Mouse (Mus musculus) cortical plate, adult 2 months (tissue): ENCODE measurements around the gene Olfr420.

Experiments
- CTCF ChIP-seq: fragments of 200-500 bp; IDR thresholded peaks from 2 replicates; pipeline ENCODE4 v1.5.1; 2011; ENCODE audit warnings: mild to moderate bottlenecking, control low read depth, low read length; ENCODE audit not compliant: insufficient read depth; ENCODE audit errors: extremely low read depth
- POLR2A ChIP-seq: fragments of 200-500 bp; IDR thresholded peaks from 2 replicates; pipeline ENCODE4 v1.6.1; 2011; ENCODE audit warnings: mild to moderate bottlenecking, low read length, control low read depth; ENCODE audit not compliant: insufficient read depth; ENCODE audit errors: extremely low read depth

DNA sequence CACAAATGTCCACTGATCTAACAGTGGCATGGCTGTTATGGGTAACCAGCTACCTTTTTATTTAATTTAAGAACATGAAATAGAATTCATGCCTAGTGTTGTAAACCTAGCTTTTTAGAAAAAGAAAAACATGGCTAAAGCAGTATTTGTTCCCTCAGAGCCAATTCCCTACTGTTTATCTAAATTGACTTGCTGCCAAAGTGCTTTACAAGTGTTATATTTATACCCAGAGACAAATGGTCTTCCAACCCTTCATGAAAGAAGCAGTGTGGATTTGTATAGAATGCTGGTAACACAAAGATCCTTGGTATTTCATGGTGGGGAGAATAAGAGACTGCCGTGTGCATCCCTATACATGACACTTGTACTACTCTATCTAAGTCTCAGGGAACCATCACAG is 8.7 kb upstream of the Olfr420 start:
- TF ChIP-seq POLR2A (no peak), CTCF (no peak)
